9 mouse cellular contexts compared by ENCODE assay signal in the genomic region with DNA sequence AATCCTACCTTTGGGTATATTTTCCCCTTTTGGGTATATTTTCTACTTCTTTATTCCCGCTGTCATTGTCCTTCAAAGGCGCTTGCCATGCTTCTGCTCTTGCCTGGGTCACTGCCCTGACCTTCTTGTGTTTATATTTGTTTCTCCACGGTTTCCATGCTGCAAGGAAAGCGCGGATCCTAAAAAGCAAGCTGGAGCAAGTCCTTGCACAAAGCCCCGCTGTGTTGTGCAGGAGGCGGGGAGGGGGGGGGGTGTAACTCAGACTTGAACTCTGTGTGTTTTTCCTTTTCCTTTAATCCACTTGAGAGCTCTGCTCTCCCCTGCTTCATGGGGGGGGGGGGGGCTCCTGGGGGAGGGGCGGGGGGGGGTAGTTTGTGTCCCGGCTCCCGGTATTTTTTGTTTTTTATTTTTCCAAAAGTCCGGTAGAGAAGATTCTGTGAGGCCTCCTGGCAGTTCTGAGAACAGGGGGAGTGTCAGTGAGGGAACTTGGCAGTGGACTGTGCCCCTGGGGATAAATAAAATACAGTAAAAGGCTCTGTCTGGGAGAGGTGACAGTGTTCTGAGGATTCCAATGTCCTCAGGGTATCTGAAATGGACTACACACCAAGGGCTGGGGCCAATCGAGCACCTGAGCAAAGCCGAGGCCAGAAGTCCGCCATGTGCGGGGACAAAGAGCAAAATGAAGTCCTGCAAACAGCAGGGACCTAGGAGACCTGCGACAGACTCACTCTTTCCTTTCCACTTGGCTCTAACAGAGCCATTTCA.
DNase-seq lines count a peak whose midpoint lies in the region; ATAC-seq lines count a peak whose summit lies in the region.
"Had no signal": no experiment of that assay in that cellular context is flagged by ENCODE, and none has a peak within 500 bp of the region (broad histone marks: within the 10 kb centered on the region; RNA-seq: fewer than 3 reads in every experiment).

No protein-coding gene starts in this region.

- H3K4me3 ChIP-seq in forebrain, embryonic 12.5 days (replicated peaks), result no peak overlapping the region
- no peak overlapping the region; the same call in 1 of the 2 replicates for H3K4me3 ChIP-seq in hindbrain, embryonic 16.5 days (ENCODE audit: low read length)
- no peak overlapping the region for H3K4me3 ChIP-seq in stomach, embryonic 15.5 days (replicated peaks)

- no peaks in the 10 kb centered on the region for H3K27me3 ChIP-seq in forebrain, embryonic 12.5 days
- no peaks in the 10 kb centered on the region for H3K27me3 ChIP-seq in hindbrain, embryonic 16.5 days (replicated peaks; ENCODE audit: control insufficient read depth, insufficient read depth, low read length)
- H3K27me3 ChIP-seq in stomach, embryonic 15.5 days (replicated peaks), result no peaks in the 10 kb centered on the region

- no peaks in the 10 kb centered on the region for H3K9me3 ChIP-seq in forebrain, embryonic 12.5 days
- H3K9me3 ChIP-seq in hindbrain, embryonic 16.5 days (ENCODE audit: control insufficient read depth, low read length), result 0 out of 2 replicates have a peak, but pooled peaks cover 2% of the 10 kb centered on the region
- no peaks in the 10 kb centered on the region for H3K9me3 ChIP-seq in stomach, embryonic 15.5 days

- ATAC-seq in forebrain, embryonic 12.5 days (ENCODE audit: low FRiP score), result no peak
- peak; percentile 75 for ATAC-seq in hindbrain, embryonic 16.5 days
- no peak; the same call in 1 of the 2 replicates for ATAC-seq in stomach, embryonic 15.5 days (ENCODE audit: insufficient read depth, low FRiP score, low read depth)

- no peaks in the 10 kb centered on the region for H3K36me3 ChIP-seq in forebrain, embryonic 12.5 days (replicated peaks)
- no peaks in the 10 kb centered on the region for H3K36me3 ChIP-seq in hindbrain, embryonic 16.5 days (ENCODE audit: control insufficient read depth, insufficient read depth, low read length)
- H3K36me3 ChIP-seq in stomach, embryonic 15.5 days, result no peaks in the 10 kb centered on the region

- 0 out of 2 replicates have a peak overlapping the region, but pooled peaks have one; percentile 16 for H3K27ac ChIP-seq in forebrain, embryonic 12.5 days
- no peak overlapping the region for H3K27ac ChIP-seq in hindbrain, embryonic 16.5 days (ENCODE audit: low read depth, low read length)
- no peak overlapping the region for H3K27ac ChIP-seq in stomach, embryonic 15.5 days
- H3K27ac ChIP-seq: liver, embryonic 14.5 days had no signal

- peak overlapping the region; percentile 15; the same call in 1 of the 2 replicates for H3K4me2 ChIP-seq in forebrain, embryonic 12.5 days
- peak overlapping the region; percentile 40 for H3K4me2 ChIP-seq in hindbrain, embryonic 16.5 days (ENCODE audit: low read length)
- H3K4me2 ChIP-seq in stomach, embryonic 15.5 days, result peak overlapping the region; percentile 10; the same call in 1 of the 2 replicates

- 38% methylated on average over 16 of the region's 16 CpGs for WGBS in forebrain, embryonic 12.5 days
- 29% methylated on average over 16 of the region's 16 CpGs for WGBS in hindbrain, embryonic 16.5 days
- WGBS in stomach, embryonic 15.5 days, result 30% methylated on average over 16 of the region's 16 CpGs

- peaks cover 11% of the 10 kb centered on the region for H3K4me1 ChIP-seq in forebrain, embryonic 12.5 days
- 0 out of 2 replicates have a peak, but pooled peaks cover 2% of the 10 kb centered on the region for H3K4me1 ChIP-seq in hindbrain, embryonic 16.5 days (ENCODE audit: control insufficient read depth, insufficient read depth, low read depth, low read length)
- no peaks in the 10 kb centered on the region; the same call in 1 of the 2 replicates for H3K4me1 ChIP-seq in stomach, embryonic 15.5 days

- H3K9ac ChIP-seq in forebrain, embryonic 12.5 days, result no peak overlapping the region
- H3K9ac ChIP-seq in hindbrain, embryonic 16.5 days (ENCODE audit: low read depth, low read length), result no peak overlapping the region
- H3K9ac ChIP-seq in stomach, embryonic 15.5 days, result no peak overlapping the region
- H3K9ac ChIP-seq: liver, embryonic 14.5 days had no signal

- DNase-seq in adrenal gland, adult 2 months, result peak; percentile 2
- DNase-seq in adrenal gland, adult 18-20 months (ENCODE audit: low spot score in 2 of 2), result no peak
- DNase-seq in lung, postnatal 14 days, result peak; percentile 14
- no peak for DNase-seq in urinary bladder, postnatal 14 days (ENCODE audit: low spot score)
- no peak for DNase-seq in thymus, adult 18-20 months

Comparison
In these comparisons a context has a peak if more than half of its experiments do, and no peak if none do; other contexts are left out.
1. DNase-seq: peak in adrenal gland, adult 2 months (single experiment) and lung, postnatal 14 days (single experiment); none in adrenal gland, adult 18-20 months (0 of 2), urinary bladder, postnatal 14 days (single experiment) and thymus, adult 18-20 months (0 of 2).
2. Peak in every context shown above with its lines, with median percentiles within 50 percentile points of each other: H3K4me2 ChIP-seq.